Mouse (Mus musculus): ENCODE results near the gene Zfp819. TPM values are rescaled to one million over a fixed set of nuclear protein-coding genes. Genes with fewer than 3 reads are reported as not detected.

Zfp819 gene
- total RNA-seq (2014; rRNA removed) (1.3 and 1.6 TPM in 2 replicates), polyA plus RNA-seq (2015; fragmentation: Nextera tagmentation; extraction: Ambion mirVana) (0.23 and 0.49 TPM in 2 replicates)

DNA sequence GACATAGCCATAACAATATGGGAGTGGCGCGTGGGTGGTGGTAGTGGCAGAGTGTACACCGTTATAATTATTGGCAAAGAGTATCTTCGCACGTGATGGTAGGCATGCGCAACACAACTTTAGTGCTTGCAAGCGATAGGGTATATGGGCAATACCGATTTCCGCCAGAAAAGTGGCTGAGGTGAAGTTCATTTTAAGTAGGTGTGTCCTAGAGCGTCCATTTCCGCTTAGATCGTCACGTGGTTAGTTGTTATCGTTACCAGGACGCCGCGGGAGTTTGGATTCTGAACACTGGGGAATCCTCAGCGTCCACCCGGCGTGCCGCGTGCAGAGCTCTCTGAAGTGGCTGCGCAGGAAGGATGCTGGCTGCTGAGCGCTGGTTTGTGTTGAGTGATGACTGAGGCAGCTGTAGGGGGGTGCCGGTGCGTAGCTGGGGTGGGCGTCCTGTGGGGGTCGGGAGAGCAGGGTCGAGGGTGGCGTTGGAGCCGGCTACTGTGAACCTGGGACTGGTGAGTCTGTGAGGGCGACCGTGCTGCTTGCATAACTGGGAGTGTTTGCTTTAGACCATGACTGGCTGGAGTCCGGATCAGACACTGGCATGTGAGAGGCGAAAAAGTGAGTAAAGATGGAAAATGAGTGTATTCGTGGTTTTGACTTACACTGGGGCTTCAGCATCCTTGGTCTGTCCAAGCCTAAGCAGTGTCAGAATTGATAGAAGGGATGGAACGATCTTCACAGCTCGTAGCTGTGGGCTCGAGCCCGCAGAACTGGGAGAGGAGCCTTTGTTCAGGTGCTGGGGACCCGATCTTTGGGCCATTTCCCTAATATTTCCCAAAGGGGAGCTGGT, at the start of gene Zfp819:
TSS of gene Zfp819 (plus strand) at position 274 of the 847 bp plus-strand sequence.
- no peaks in the 10 kb centered on the region for H3K36me3 ChIP-seq (ENCODE audit: insufficient read depth, low read length)
- H3K4me3 ChIP-seq (ENCODE audit: low read depth, low read length) = peak within 1 kb of the TSS; percentile 35
- ATAC-seq (ENCODE audit: low FRiP score) (peak; percentile 93), DNase-seq (ENCODE audit: low spot score) (peak; percentile 84)
- TF ChIP-seq CTCF (IDR thresholded peaks at IDR 0.05) = peak; percentile 34
- H3K4me2 ChIP-seq (ENCODE audit: low read depth, low read length, poor library complexity, severe bottlenecking) = peak within 1 kb of the TSS; percentile 72
- WGBS = 21% methylated on average over 41 of the region's 41 CpGs
- H3K4me1 ChIP-seq (ENCODE audit: insufficient read depth, low read length) = no peaks in the 10 kb centered on the region
- H3K9me3 ChIP-seq (ENCODE audit: low read length) = no peaks in the 10 kb centered on the region
- H3K9ac ChIP-seq (replicated peaks; ENCODE audit: low read length, poor library complexity, severe bottlenecking) = no peak within 1 kb of the TSS
- no peak within 1 kb of the TSS for H3K27ac ChIP-seq (ENCODE audit: low read depth, low read length)
- no peaks in the 10 kb centered on the region for H3K27me3 ChIP-seq (ENCODE audit: insufficient read depth, low read length)

DNA sequence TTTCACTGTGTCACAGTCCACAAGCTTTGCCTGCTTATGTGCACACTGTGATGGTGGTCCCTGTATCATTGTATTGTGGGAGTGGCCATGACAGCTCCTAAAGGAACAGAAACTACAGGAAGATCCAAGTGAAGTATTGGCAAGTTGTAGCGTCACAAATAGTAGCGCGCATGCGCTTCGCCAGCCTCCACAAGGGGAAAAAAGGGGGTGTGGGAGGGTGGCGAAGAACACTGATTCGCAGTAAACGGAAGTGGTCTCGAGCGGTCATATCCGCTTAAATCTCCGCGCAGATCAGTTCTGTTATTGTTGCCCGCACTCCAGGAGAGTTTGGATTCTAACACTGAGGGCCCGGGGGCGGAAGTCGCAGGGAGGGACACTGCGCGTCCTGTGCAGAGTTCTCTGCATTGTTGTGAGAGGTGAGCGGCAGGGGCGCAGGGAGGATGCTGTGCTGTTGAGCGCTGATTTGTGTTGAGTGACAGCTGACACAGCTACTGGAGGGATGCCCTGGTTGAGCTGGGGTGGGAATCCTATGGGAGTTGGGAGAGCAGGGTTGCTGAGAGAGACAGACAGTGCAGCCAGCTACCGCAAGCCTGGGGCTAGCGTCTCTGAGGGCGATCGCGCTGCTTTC, 44.8 kb upstream of the Zfp819 start, which contains the start of gene Zfp658:
TSS of gene Zfp658 (plus strand) at position 251 of the 628 bp plus-strand sequence.
- Histone ChIP-seq H3K4me1 (ENCODE audit: insufficient read depth, low read length) (peaks cover 12% of the 10 kb centered on the region), H3K9me3 (ENCODE audit: low read length) (no peaks in the 10 kb centered on the region), H3K9ac (replicated peaks; ENCODE audit: low read length, poor library complexity, severe bottlenecking) (peak within 1 kb of the TSS; percentile 86), H3K27ac (ENCODE audit: low read depth, low read length) (peak within 1 kb of the TSS; percentile 87), H3K36me3 (ENCODE audit: insufficient read depth, low read length) (peaks cover 7% of the 10 kb centered on the region), H3K27me3 (ENCODE audit: insufficient read depth, low read length) (no peaks in the 10 kb centered on the region), H3K4me3 (ENCODE audit: low read depth, low read length) (peak within 1 kb of the TSS; percentile 79), H3K4me2 (ENCODE audit: low read depth, low read length, poor library complexity, severe bottlenecking) (peak within 1 kb of the TSS; percentile 82)
- peak; percentile 55 for TF ChIP-seq CTCF (IDR thresholded peaks at IDR 0.05)
- DNase-seq (ENCODE audit: low spot score) (peak; percentile 98), ATAC-seq (ENCODE audit: low FRiP score) (peak; percentile 94)
- 1% methylated on average over 27 of the region's 27 CpGs for WGBS

DNA sequence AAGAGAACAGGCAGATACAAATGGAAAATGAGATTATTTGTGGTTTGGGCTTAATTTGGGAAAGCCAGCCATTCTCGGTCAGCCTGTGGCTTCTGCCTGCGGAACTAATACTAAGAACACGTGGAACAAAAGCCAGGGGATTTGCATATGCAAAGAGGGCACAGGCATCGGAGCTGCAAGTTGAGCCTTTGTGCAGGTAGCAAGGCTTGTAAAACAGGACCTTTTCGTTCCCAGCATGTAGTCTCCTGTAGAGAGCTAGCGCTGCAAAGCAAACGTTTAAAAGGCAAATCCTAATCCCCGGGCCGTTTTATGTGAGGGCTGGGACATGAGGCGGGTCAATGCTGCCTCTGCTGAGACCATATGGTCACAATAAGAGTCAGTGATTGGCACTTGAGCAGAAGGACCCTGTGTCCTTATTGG, 44.3 kb upstream of the Zfp819 start:
- Histone ChIP-seq H3K9ac (replicated peaks; ENCODE audit: low read length, poor library complexity, severe bottlenecking) (peak overlapping the region; percentile 86), H3K36me3 (ENCODE audit: insufficient read depth, low read length) (peaks cover 13% of the 10 kb centered on the region), H3K4me1 (ENCODE audit: insufficient read depth, low read length) (peaks cover 12% of the 10 kb centered on the region), H3K27ac (ENCODE audit: low read depth, low read length) (peak overlapping the region; percentile 87), H3K4me2 (ENCODE audit: low read depth, low read length, poor library complexity, severe bottlenecking) (peak overlapping the region; percentile 82), H3K27me3 (ENCODE audit: insufficient read depth, low read length) (no peaks in the 10 kb centered on the region), H3K9me3 (ENCODE audit: low read length) (no peaks in the 10 kb centered on the region), H3K4me3 (ENCODE audit: low read depth, low read length) (peak overlapping the region; percentile 79)
- ATAC-seq (ENCODE audit: low FRiP score) = peak; percentile 66
- DNase-seq (ENCODE audit: low spot score) = peak; percentile 51
- WGBS = under 1% methylated on average over 10 of the region's 10 CpGs
- TF ChIP-seq CTCF (IDR thresholded peaks at IDR 0.05) = no peak

DNA sequence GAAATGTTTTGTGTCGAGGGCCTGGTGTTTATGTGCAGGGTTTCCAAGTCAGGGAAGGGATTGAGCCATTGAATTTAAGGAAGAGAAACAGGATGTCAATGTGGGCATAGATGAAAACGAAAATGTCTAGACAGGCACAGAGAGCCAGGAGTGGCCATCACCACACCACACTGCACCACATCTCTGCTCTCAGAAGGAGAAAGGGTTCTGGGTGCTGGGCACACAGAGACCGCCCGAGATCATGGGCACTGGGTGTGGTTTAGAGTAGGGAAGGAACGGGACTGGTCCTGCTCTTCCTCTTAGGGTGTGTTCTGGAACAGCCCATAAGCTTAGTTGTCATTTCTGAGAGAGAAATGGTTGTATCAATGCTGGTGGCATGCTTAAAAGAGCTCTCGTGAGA, 43.7 kb upstream of the Zfp819 start:
- Histone ChIP-seq H3K27me3 (ENCODE audit: insufficient read depth, low read length) (no peaks in the 10 kb centered on the region), H3K4me2 (ENCODE audit: low read depth, low read length, poor library complexity, severe bottlenecking) (peak overlapping the region; percentile 82), H3K4me3 (ENCODE audit: low read depth, low read length) (peak overlapping the region; percentile 79), H3K4me1 (ENCODE audit: insufficient read depth, low read length) (peaks cover 12% of the 10 kb centered on the region), H3K9ac (replicated peaks; ENCODE audit: low read length, poor library complexity, severe bottlenecking) (peak overlapping the region; percentile 86), H3K9me3 (ENCODE audit: low read length) (no peaks in the 10 kb centered on the region), H3K36me3 (ENCODE audit: insufficient read depth, low read length) (peaks cover 17% of the 10 kb centered on the region), H3K27ac (ENCODE audit: low read depth, low read length) (no peak overlapping the region)
- DNase-seq (ENCODE audit: low spot score) (no peak), ATAC-seq (ENCODE audit: low FRiP score) (no peak)
- no peak for TF ChIP-seq CTCF (IDR thresholded peaks at IDR 0.05)
- WGBS = 50% methylated on average over 6 of the region's 6 CpGs

DNA sequence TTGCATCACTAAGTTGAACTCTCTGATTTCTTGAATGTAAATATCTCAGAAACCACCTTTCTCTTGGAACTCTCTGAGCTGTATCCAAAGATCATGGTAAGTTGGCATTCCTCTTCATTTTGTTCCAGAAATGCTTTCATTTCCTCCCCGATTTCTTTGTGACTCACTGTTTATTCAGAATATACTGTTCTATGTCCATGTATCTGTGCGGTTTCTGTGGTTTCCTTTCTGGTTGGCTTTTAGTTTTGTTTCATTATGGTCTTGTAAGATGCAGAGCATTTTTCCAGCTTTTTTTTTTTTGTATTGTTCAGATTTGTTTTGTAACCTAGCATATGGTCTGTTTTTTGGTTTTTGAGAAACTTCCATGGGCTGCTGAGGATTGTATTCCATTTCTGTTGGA, 35.8 kb upstream of the Zfp819 start:
- no peak overlapping the region for H3K4me3 ChIP-seq (ENCODE audit: low read depth, low read length)
- peaks cover 43% of the 10 kb centered on the region for H3K36me3 ChIP-seq (ENCODE audit: insufficient read depth, low read length)
- 96% methylated on average over 2 of the region's 2 CpGs for WGBS
- no peak for TF ChIP-seq CTCF (IDR thresholded peaks at IDR 0.05)
- DNase-seq (ENCODE audit: low spot score) (no peak), ATAC-seq (ENCODE audit: low FRiP score) (no peak)
- H3K27ac ChIP-seq (ENCODE audit: low read depth, low read length) = no peak overlapping the region
- no peaks in the 10 kb centered on the region for H3K27me3 ChIP-seq (ENCODE audit: insufficient read depth, low read length)
- H3K4me1 ChIP-seq (ENCODE audit: insufficient read depth, low read length) = no peaks in the 10 kb centered on the region
- H3K9me3 ChIP-seq (ENCODE audit: low read length) = no peaks in the 10 kb centered on the region
- no peak overlapping the region for H3K9ac ChIP-seq (replicated peaks; ENCODE audit: low read length, poor library complexity, severe bottlenecking)
- no peak overlapping the region for H3K4me2 ChIP-seq (ENCODE audit: low read depth, low read length, poor library complexity, severe bottlenecking)

All from midbrain, postnatal 0 days (tissue).